Mouse (Mus musculus): ENCODE results near the gene Fto.

DNA sequence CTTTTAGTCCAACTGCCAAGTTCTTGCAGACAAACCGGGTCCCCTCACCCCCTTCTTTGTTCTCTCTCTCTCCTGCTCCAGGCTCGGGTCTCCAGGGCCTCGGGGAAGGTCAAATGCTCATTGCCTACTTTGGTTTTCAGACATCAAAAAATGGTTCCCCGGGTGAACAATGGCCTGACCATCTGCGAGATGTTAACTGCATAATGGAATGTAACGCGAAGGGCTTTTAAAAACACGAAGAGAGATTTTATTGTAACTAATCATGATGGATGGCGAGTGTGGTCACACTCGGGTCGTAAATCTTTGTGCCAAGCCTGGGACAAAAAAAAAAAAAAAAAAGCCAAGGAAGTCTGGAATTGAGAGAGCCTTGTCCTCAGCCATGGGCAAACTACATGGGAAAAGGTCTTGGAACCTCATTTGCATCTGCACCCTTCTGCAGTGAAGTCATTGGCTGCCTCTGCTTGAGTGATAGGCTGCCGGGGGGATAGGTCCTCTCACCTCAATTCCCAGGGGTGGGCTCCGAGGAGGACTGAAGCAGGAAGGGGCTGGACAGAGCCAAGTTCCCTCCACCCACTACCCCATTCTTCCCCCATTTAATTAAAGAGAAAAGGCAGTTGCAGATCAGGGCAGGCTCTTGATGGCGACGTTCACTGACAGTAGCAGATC, 378.9 kb downstream of the Fto start:
- TF ChIP-seq POLR2AphosphoS2 (IDR thresholded peaks at IDR 0.05; ENCODE audit: low read depth, low read length): no peak
- TF ChIP-seq MYC (IDR thresholded peaks at IDR 0.05; ENCODE audit: low read depth, low read length): no peak
- TF ChIP-seq MAFK (IDR thresholded peaks at IDR 0.05; ENCODE audit: insufficient replicate concordance, low read length): no peak
- no peak for TF ChIP-seq ZKSCAN1 (IDR thresholded peaks at IDR 0.05; ENCODE audit: borderline replicate concordance, low read depth, low read length)
- no peak for TF ChIP-seq CTCF (conservative IDR thresholded peaks at IDR 0.05 in 1 of 2, IDR thresholded peaks at IDR 0.05 in 1 of 2; ENCODE audit: low read depth in 2 of 2, low read length in 2 of 2)
- TF ChIP-seq POLR2A (IDR thresholded peaks at IDR 0.05; ENCODE audit: low read depth, low read length): no peak
- no peak for TF ChIP-seq MAX (IDR thresholded peaks at IDR 0.05; ENCODE audit: low read length)
- TF ChIP-seq BHLHE40 (IDR thresholded peaks at IDR 0.05; ENCODE audit: low read depth, low read length): no peak
- TF ChIP-seq ZC3H11A (IDR thresholded peaks at IDR 0.05; ENCODE audit: low read depth, low read length): no peak
- TF ChIP-seq EP300 (IDR thresholded peaks at IDR 0.05; ENCODE audit: low read length): no peak
- no peak for TF ChIP-seq RAD21 (IDR thresholded peaks at IDR 0.05; ENCODE audit: low read depth, low read length)
- no peak for TF ChIP-seq USF2 (conservative IDR thresholded peaks at IDR 0.05; ENCODE audit: low read depth, low read length)

All from CH12.LX (cell line).